Mouse (Mus musculus): Measurements from ENCODE around the gene Neurl1a. TPM values are rescaled to one million over a fixed set of nuclear protein-coding genes. Genes with fewer than 3 reads are reported as not detected.

The Neurl1a gene
- total and polyA plus RNA-seq, 3 experiments, result 0.03 TPM; not detected in 2

- TF ChIP-seq ETS1 (IDR thresholded peaks at IDR 0.05; ENCODE audit: low read depth, low read length), result no peak
- TF ChIP-seq ZMIZ1 (IDR thresholded peaks at IDR 0.05; ENCODE audit: low read depth, low read length), result no peak
- no peak for TF ChIP-seq SIN3A (IDR thresholded peaks at IDR 0.05; ENCODE audit: low read length)
- TF ChIP-seq MYB (IDR thresholded peaks at IDR 0.05; ENCODE audit: low read depth, low read length), result no peak
- no peak for TF ChIP-seq UBTF (IDR thresholded peaks at IDR 0.05; ENCODE audit: borderline replicate concordance, insufficient read depth, low read depth, low read length)
- no peak for TF ChIP-seq RCOR1 (IDR thresholded peaks at IDR 0.05; ENCODE audit: low read depth, low read length)
- TF ChIP-seq NELFE (IDR thresholded peaks at IDR 0.05; ENCODE audit: low read depth, low read length), result no peak
- no peak for TF ChIP-seq TBP (IDR thresholded peaks at IDR 0.05; ENCODE audit: low read depth, low read length)
- no peak for TF ChIP-seq POLR2AphosphoS5 (IDR thresholded peaks at IDR 0.05; ENCODE audit: borderline replicate concordance, low read depth, low read length)
- no peak for TF ChIP-seq JUND (IDR thresholded peaks at IDR 0.05; ENCODE audit: low read depth, low read length)
- no peak for TF ChIP-seq USF1 (IDR thresholded peaks at IDR 0.05; ENCODE audit: low read depth, low read length)
- Histone ChIP-seq H3K79me2 (ENCODE audit: control insufficient read depth, insufficient read depth, low read length, poor library complexity) (no peaks in the 10 kb centered on the region), H3K9ac (ENCODE audit: control insufficient read depth, low read depth, low read length, poor library complexity, severe bottlenecking) (no peak overlapping the region), H3K27me3 (ENCODE audit: control insufficient read depth in 1 of 2, insufficient read depth in 2 of 2, low read length in 2 of 2) (no peaks in the 10 kb centered on the region), H3K4me1 (ENCODE audit: control insufficient read depth in 1 of 2, insufficient read depth in 2 of 2, low read length in 2 of 2) (no peaks in the 10 kb centered on the region), H3K36me3 (ENCODE audit: control insufficient read depth in 1 of 2, insufficient read depth in 2 of 2, low read length in 2 of 2) (no peaks in the 10 kb centered on the region; a peak in 1 of 4 replicates), H3K27ac (ENCODE audit: control insufficient read depth, low read depth, low read length) (no peak overlapping the region), H3K4me3 (ENCODE audit: control insufficient read depth in 1 of 2, insufficient read depth in 1 of 2, low read depth in 2 of 2, low read length in 2 of 2) (no peak overlapping the region), H3K9me3 (replicated peaks; ENCODE audit: insufficient read depth, low read length) (no peaks in the 10 kb centered on the region)
- no peak for DNase-seq (ENCODE audit: low read depth, low spot score)
Measured at GRCm38 (mm10) chr19:47306917-47307315, 128.3 kb downstream of the Neurl1a start.

Other genes with a start within 250 kb of the Neurl1a start
- not detected in 2 replicates for gene Ina, start 164.1 kb upstream of the Neurl1a start, total RNA-seq (2012; rRNA removed)
- gene Ina, start 164.1 kb upstream of the Neurl1a start, polyA plus RNA-seq (2012; ENCODE audit: insufficient read depth in 1 of 2, insufficient read length in 2 of 2, low read depth in 1 of 2, low replicate concordance in 2 of 2, missing spikeins in 1 of 2), result not detected
- 64.6 and 65.0 TPM in 2 replicates for gene Nt5c2, start 163.7 kb upstream of the Neurl1a start, total RNA-seq (2012; rRNA removed)
- 100 to 1,000 TPM; 147 to 455 TPM for gene Nt5c2, start 163.7 kb upstream of the Neurl1a start, polyA plus RNA-seq (2012; ENCODE audit: insufficient read depth in 1 of 2, insufficient read length in 2 of 2, low read depth in 1 of 2, low replicate concordance in 2 of 2, missing spikeins in 1 of 2)
- gene Pcgf6, start 127.9 kb upstream of the Neurl1a start, total RNA-seq (2012; rRNA removed), result 29.0 and 31.1 TPM in 2 replicates
- gene Pcgf6, start 127.9 kb upstream of the Neurl1a start, polyA plus RNA-seq (2012; ENCODE audit: insufficient read depth in 1 of 2, insufficient read length in 2 of 2, low read depth in 1 of 2, low replicate concordance in 2 of 2, missing spikeins in 1 of 2), result 10 to 100 TPM in 1 of 2 experiments, not detected in 1; 47.5 TPM
- 25.1 and 28.3 TPM in 2 replicates for gene Taf5, start 111.1 kb upstream of the Neurl1a start, total RNA-seq (2012; rRNA removed)
- 10 to 100 TPM; 22.8 to 74.3 TPM for gene Taf5, start 111.1 kb upstream of the Neurl1a start, polyA plus RNA-seq (2012; ENCODE audit: insufficient read depth in 1 of 2, insufficient read length in 2 of 2, low read depth in 1 of 2, low replicate concordance in 2 of 2, missing spikeins in 1 of 2)
- 745 and 762 TPM in 2 replicates for gene Usmg5, start 88.2 kb upstream of the Neurl1a start, total RNA-seq (2012; rRNA removed)
- 100 to 1,000 TPM in 1 of 2 experiments, not detected in 1; 750 TPM for gene Usmg5, start 88.2 kb upstream of the Neurl1a start, polyA plus RNA-seq (2012; ENCODE audit: insufficient read depth in 1 of 2, insufficient read length in 2 of 2, low read depth in 1 of 2, low replicate concordance in 2 of 2, missing spikeins in 1 of 2)
- 72.0 and 81.8 TPM in 2 replicates for gene Pdcd11, start 88.1 kb upstream of the Neurl1a start, total RNA-seq (2012; rRNA removed)
- 100 to 1,000 TPM in 1 of 2 experiments, 10 to 100 TPM in 1; 79.6 to 107 TPM for gene Pdcd11, start 88.1 kb upstream of the Neurl1a start, polyA plus RNA-seq (2012; ENCODE audit: insufficient read depth in 1 of 2, insufficient read length in 2 of 2, low read depth in 1 of 2, low replicate concordance in 2 of 2, missing spikeins in 1 of 2)
- 8.5 and 11.1 TPM in 2 replicates for gene Calhm2, start 40.5 kb upstream of the Neurl1a start, total RNA-seq (2012; rRNA removed)
- 10 to 100 TPM in 1 of 2 experiments, not detected in 1; 11.2 TPM for gene Calhm2, start 40.5 kb upstream of the Neurl1a start, polyA plus RNA-seq (2012; ENCODE audit: insufficient read depth in 1 of 2, insufficient read length in 2 of 2, low read depth in 1 of 2, low replicate concordance in 2 of 2, missing spikeins in 1 of 2)
- gene Calhm1, start 34.6 kb upstream of the Neurl1a start, total RNA-seq (2012; rRNA removed), result not detected in 2 replicates
- gene Calhm1, start 34.6 kb upstream of the Neurl1a start, polyA plus RNA-seq (2012; ENCODE audit: insufficient read depth in 1 of 2, insufficient read length in 2 of 2, low read depth in 1 of 2, low replicate concordance in 2 of 2, missing spikeins in 1 of 2), result under 1 TPM in 1 of 2 experiments, not detected in 1; 0.06 TPM
- gene Calhm3, start 21.1 kb upstream of the Neurl1a start, total RNA-seq (2012; rRNA removed), result not detected in 2 replicates
- not detected for gene Calhm3, start 21.1 kb upstream of the Neurl1a start, polyA plus RNA-seq (2012; ENCODE audit: insufficient read depth in 1 of 2, insufficient read length in 2 of 2, low read depth in 1 of 2, low replicate concordance in 2 of 2, missing spikeins in 1 of 2)

All from MEL (cell line).